ENCODE assay signal across 22 mouse cellular contexts in the genomic region with DNA sequence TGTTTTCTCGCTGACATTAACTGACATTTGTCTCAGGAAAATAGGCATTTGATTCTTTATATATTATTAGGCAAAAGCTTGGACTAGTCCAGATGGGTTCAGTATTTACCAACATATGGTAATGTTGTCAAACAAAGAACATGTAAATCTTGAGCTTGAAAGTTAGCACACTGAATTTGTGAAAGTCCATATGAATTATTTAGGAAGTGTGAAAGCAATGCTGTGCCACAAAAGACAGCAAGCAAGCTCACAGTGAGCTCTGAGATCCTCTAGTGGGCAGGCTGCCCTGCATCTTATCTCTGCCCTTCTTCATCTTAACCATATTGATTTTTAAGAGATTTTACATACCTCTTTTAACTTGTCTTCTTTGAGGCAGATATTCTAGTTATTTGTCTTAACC.
A peak's percentile ranks its signal among the peaks of the same experiment; 100 is the strongest.
DNase-seq lines count a peak whose midpoint lies in the region; ATAC-seq and TF ChIP-seq lines count a peak whose summit lies in the region.
"Had no signal": no experiment of that assay in that cellular context is flagged by ENCODE, and none has a peak within 500 bp of the region (broad histone marks: within the 10 kb centered on the region; RNA-seq: fewer than 3 reads in every experiment).

No protein-coding gene starts in this region.

- H3K36me3 ChIP-seq in forebrain, embryonic 13.5 days (ENCODE audit: poor library complexity, severe bottlenecking): no peaks in the 10 kb centered on the region
- H3K36me3 ChIP-seq in forebrain, embryonic 11.5 days (ENCODE audit: control insufficient read depth, insufficient read depth, low read length): no peaks in the 10 kb centered on the region
- H3K36me3 ChIP-seq in forebrain, embryonic 16.5 days (ENCODE audit: control insufficient read depth, insufficient read depth): no peaks in the 10 kb centered on the region
- H3K36me3 ChIP-seq in forebrain, postnatal 0 days (ENCODE audit: insufficient read depth): no peaks in the 10 kb centered on the region
- no peaks in the 10 kb centered on the region for H3K36me3 ChIP-seq in midbrain, embryonic 13.5 days
- no peaks in the 10 kb centered on the region for H3K36me3 ChIP-seq in midbrain, embryonic 14.5 days (ENCODE audit: control insufficient read depth, insufficient read depth, low read length)
- H3K36me3 ChIP-seq: heart, embryonic 12.5 days; heart, embryonic 15.5 days; hindbrain, embryonic 10.5 days; hindbrain, embryonic 13.5 days; intestine, embryonic 15.5 days had no signal

- no peak for TF ChIP-seq CTCF in forebrain, postnatal 0 days (IDR thresholded peaks at IDR 0.05; ENCODE audit: low read depth)

- no peak overlapping the region for H3K9ac ChIP-seq in forebrain, embryonic 13.5 days
- no peak overlapping the region for H3K9ac ChIP-seq in forebrain, embryonic 11.5 days (ENCODE audit: low read length)
- H3K9ac ChIP-seq in forebrain, embryonic 16.5 days (replicated peaks; ENCODE audit: low read depth, low read length): no peak overlapping the region
- H3K9ac ChIP-seq in forebrain, postnatal 0 days: no peak overlapping the region
- H3K9ac ChIP-seq in midbrain, embryonic 13.5 days (replicated peaks): no peak overlapping the region
- no peak overlapping the region for H3K9ac ChIP-seq in midbrain, embryonic 14.5 days (replicated peaks; ENCODE audit: low read length)
- H3K9ac ChIP-seq: heart, embryonic 12.5 days; heart, embryonic 15.5 days; hindbrain, embryonic 13.5 days; intestine, embryonic 15.5 days had no signal

- no peaks in the 10 kb centered on the region for H3K27me3 ChIP-seq in forebrain, embryonic 13.5 days
- H3K27me3 ChIP-seq in forebrain, embryonic 11.5 days (ENCODE audit: control insufficient read depth, insufficient read depth, low read length): no peaks in the 10 kb centered on the region
- no peaks in the 10 kb centered on the region for H3K27me3 ChIP-seq in forebrain, embryonic 16.5 days (replicated peaks; ENCODE audit: control insufficient read depth, insufficient read depth, low read length)
- no peaks in the 10 kb centered on the region for H3K27me3 ChIP-seq in forebrain, postnatal 0 days (ENCODE audit: insufficient read depth, low read length)
- H3K27me3 ChIP-seq in midbrain, embryonic 13.5 days: no peaks in the 10 kb centered on the region
- H3K27me3 ChIP-seq in midbrain, embryonic 14.5 days (ENCODE audit: control insufficient read depth, insufficient read depth, low read length): no peaks in the 10 kb centered on the region
- H3K27me3 ChIP-seq: heart, embryonic 12.5 days; heart, embryonic 15.5 days; hindbrain, embryonic 13.5 days; intestine, embryonic 15.5 days had no signal

- ATAC-seq in forebrain, embryonic 13.5 days: peak; percentile 62
- ATAC-seq in forebrain, embryonic 11.5 days (replicated peaks; ENCODE audit: low FRiP score): no peak
- ATAC-seq in forebrain, embryonic 16.5 days: peak; percentile 68
- ATAC-seq in forebrain, postnatal 0 days: no peak
- 0 out of 2 replicates have a peak, but pooled peaks have one; percentile 40 for ATAC-seq in midbrain, embryonic 13.5 days
- no peak; the same call in 1 of the 2 replicates for ATAC-seq in midbrain, embryonic 14.5 days (ENCODE audit: low FRiP score, low TSS enrichment)
- ATAC-seq: activated CD4-positive, CD25-positive, alpha-beta regulatory T cell, adult 4 months; hindbrain, embryonic 16.5 days; intestine, embryonic 15.5 days had no signal

- no peak overlapping the region for H3K4me2 ChIP-seq in forebrain, embryonic 13.5 days
- no peak overlapping the region for H3K4me2 ChIP-seq in forebrain, embryonic 11.5 days (ENCODE audit: low read depth, low read length, severe bottlenecking)
- no peak overlapping the region for H3K4me2 ChIP-seq in forebrain, embryonic 16.5 days (ENCODE audit: low read length)
- no peak overlapping the region for H3K4me2 ChIP-seq in forebrain, postnatal 0 days (ENCODE audit: low read depth)
- no peak overlapping the region for H3K4me2 ChIP-seq in midbrain, embryonic 13.5 days (replicated peaks)
- H3K4me2 ChIP-seq in midbrain, embryonic 14.5 days (ENCODE audit: low read length): no peak overlapping the region
- H3K4me2 ChIP-seq: heart, embryonic 12.5 days; heart, embryonic 15.5 days; hindbrain, embryonic 13.5 days; intestine, embryonic 15.5 days had no signal

- no peaks in the 10 kb centered on the region for H3K4me1 ChIP-seq in forebrain, embryonic 13.5 days
- no peaks in the 10 kb centered on the region for H3K4me1 ChIP-seq in forebrain, embryonic 11.5 days (replicated peaks; ENCODE audit: control insufficient read depth, insufficient read depth, low read length)
- no peaks in the 10 kb centered on the region for H3K4me1 ChIP-seq in forebrain, embryonic 16.5 days (replicated peaks; ENCODE audit: control insufficient read depth, insufficient read depth, low read length)
- no peaks in the 10 kb centered on the region for H3K4me1 ChIP-seq in forebrain, postnatal 0 days (ENCODE audit: insufficient read depth)
- no peaks in the 10 kb centered on the region for H3K4me1 ChIP-seq in midbrain, embryonic 13.5 days (replicated peaks)
- no peaks in the 10 kb centered on the region for H3K4me1 ChIP-seq in midbrain, embryonic 14.5 days (ENCODE audit: control insufficient read depth, insufficient read depth, low read length)
- H3K4me1 ChIP-seq: heart, embryonic 12.5 days; heart, embryonic 15.5 days; hindbrain, embryonic 10.5 days; hindbrain, embryonic 13.5 days; intestine, embryonic 15.5 days had no signal

- DNase-seq in forebrain, embryonic 11.5 days (ENCODE audit: low spot score): no peak
- no peak for DNase-seq in forebrain, postnatal 0 days
- no peak for DNase-seq in midbrain, embryonic 14.5 days
- DNase-seq: adrenal gland, adult 8-10 months; adrenal gland, postnatal 25 days; cerebellum, adult 18-20 months; cerebellum, adult 9-10 months; cerebellum, postnatal 14 days; gastrocnemius, postnatal 25 days; heart, adult 18-20 months; heart, postnatal 10 days; heart, postnatal 36 days had no signal

- no peak overlapping the region for H3K27ac ChIP-seq in forebrain, embryonic 13.5 days
- no peak overlapping the region for H3K27ac ChIP-seq in forebrain, embryonic 11.5 days (ENCODE audit: low read depth, low read length)
- H3K27ac ChIP-seq in forebrain, embryonic 16.5 days (ENCODE audit: low read length): no peak overlapping the region
- no peak overlapping the region for H3K27ac ChIP-seq in forebrain, postnatal 0 days (ENCODE audit: low read depth, low read length)
- no peak overlapping the region for H3K27ac ChIP-seq in midbrain, embryonic 13.5 days
- no peak overlapping the region for H3K27ac ChIP-seq in midbrain, embryonic 14.5 days (replicated peaks; ENCODE audit: low read depth, low read length)
- H3K27ac ChIP-seq: heart, embryonic 15.5 days; hindbrain, embryonic 10.5 days; hindbrain, embryonic 13.5 days; intestine, embryonic 15.5 days had no signal

- H3K9me3 ChIP-seq in forebrain, embryonic 13.5 days (replicated peaks): no peaks in the 10 kb centered on the region
- no peaks in the 10 kb centered on the region for H3K9me3 ChIP-seq in forebrain, embryonic 11.5 days (ENCODE audit: control insufficient read depth, low read length)
- H3K9me3 ChIP-seq in forebrain, embryonic 16.5 days (ENCODE audit: control insufficient read depth, low read length): no peaks in the 10 kb centered on the region
- no peaks in the 10 kb centered on the region for H3K9me3 ChIP-seq in forebrain, postnatal 0 days (ENCODE audit: low read length)
- no peaks in the 10 kb centered on the region for H3K9me3 ChIP-seq in midbrain, embryonic 13.5 days
- no peaks in the 10 kb centered on the region for H3K9me3 ChIP-seq in midbrain, embryonic 14.5 days (ENCODE audit: control insufficient read depth, low read length)
- H3K9me3 ChIP-seq: heart, embryonic 12.5 days; heart, embryonic 15.5 days; hindbrain, embryonic 10.5 days; hindbrain, embryonic 13.5 days; intestine, embryonic 15.5 days had no signal

- WGBS in forebrain, embryonic 13.5 days: 63% methylated on average over 1 of the region's 1 CpGs
- 83% methylated on average over 1 of the region's 1 CpGs for WGBS in forebrain, embryonic 11.5 days
- 48% methylated on average over 1 of the region's 1 CpGs for WGBS in forebrain, embryonic 16.5 days
- 68% methylated on average over 1 of the region's 1 CpGs for WGBS in forebrain, postnatal 0 days
- WGBS in midbrain, embryonic 13.5 days: 77% methylated on average over 1 of the region's 1 CpGs
- 61% methylated on average over 1 of the region's 1 CpGs for WGBS in midbrain, embryonic 14.5 days

- H3K4me3 ChIP-seq in forebrain, embryonic 13.5 days: no peak overlapping the region
- no peak overlapping the region for H3K4me3 ChIP-seq in forebrain, embryonic 11.5 days (ENCODE audit: low read depth, low read length)
- no peak overlapping the region for H3K4me3 ChIP-seq in forebrain, embryonic 16.5 days (replicated peaks; ENCODE audit: low read length)
- no peak overlapping the region for H3K4me3 ChIP-seq in forebrain, postnatal 0 days (ENCODE audit: low read depth, low read length)
- no peak overlapping the region for H3K4me3 ChIP-seq in midbrain, embryonic 13.5 days (replicated peaks)
- H3K4me3 ChIP-seq in midbrain, embryonic 14.5 days (replicated peaks; ENCODE audit: low read depth, low read length): no peak overlapping the region
- H3K4me3 ChIP-seq: heart, embryonic 12.5 days; heart, embryonic 15.5 days; hindbrain, embryonic 10.5 days; hindbrain, embryonic 13.5 days; intestine, embryonic 15.5 days had no signal

Comparison
In these comparisons a context has a peak if more than half of its experiments do, and no peak if none do; other contexts are left out.
1. ATAC-seq: peak in forebrain, embryonic 13.5 days (single experiment), forebrain, embryonic 16.5 days (single experiment) and midbrain, embryonic 13.5 days (single experiment); none in forebrain, embryonic 11.5 days (single experiment), forebrain, postnatal 0 days (single experiment) and midbrain, embryonic 14.5 days (single experiment).